Mouse (Mus musculus): ENCODE data around the gene Dpp6. TPM values are rescaled to one million over a fixed set of nuclear protein-coding genes. Genes with fewer than 3 reads are reported as not detected.
"Not testable (repeated sequence)": the region's sequence is repeated elsewhere in the genome, so short reads cannot be mapped to it uniquely, and the experiment has no call there.

Gene Dpp6
- polyA plus RNA-seq, 1 experiment from 2014 or later = 22.8 TPM

DNA sequence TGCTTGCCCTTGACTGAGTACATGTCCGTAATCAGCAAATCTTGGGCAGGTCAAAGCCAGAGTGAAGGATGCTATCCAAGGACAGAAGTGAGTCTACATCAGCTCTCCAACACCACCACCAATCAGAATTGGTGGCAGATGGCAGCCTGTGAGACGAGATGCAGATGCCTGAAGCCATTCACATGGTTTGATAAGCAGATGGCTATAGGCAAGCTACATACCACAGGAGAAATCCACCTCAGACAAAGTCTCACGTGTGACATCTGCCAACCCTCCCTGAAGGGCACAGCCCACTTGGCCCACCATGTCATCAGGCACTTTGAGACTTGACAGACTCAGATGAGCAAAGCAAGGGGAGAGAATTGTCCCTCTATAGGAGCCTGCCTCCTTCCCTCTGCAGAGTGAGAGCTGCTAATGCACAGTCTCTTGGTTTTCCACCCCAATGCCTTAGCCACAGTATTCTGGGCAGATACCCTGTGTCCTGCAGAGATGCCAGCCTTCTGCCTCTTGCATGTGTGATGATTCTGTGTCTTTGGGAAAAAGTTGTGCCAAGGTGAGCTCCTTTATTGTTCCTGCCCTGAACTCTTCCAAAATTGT is 607.6 kb downstream of the Dpp6 start:
- ATAC-seq (ENCODE audit: low FRiP score, low read depth) = no peak
- H3K4me1 ChIP-seq = no peaks in the 10 kb centered on the region
- H3K36me3 ChIP-seq = no peaks in the 10 kb centered on the region
- H3K4me3 ChIP-seq = no peak overlapping the region
- no peak overlapping the region for H3K9ac ChIP-seq
- no peak overlapping the region for H3K27ac ChIP-seq
- 72% methylated on average over 3 of the region's 3 CpGs for WGBS
- no peaks in the 10 kb centered on the region for H3K9me3 ChIP-seq
- no peak overlapping the region for H3K4me2 ChIP-seq (replicated peaks)
- H3K27me3 ChIP-seq (replicated peaks) = no peaks in the 10 kb centered on the region

GRCm38 (mm10) chr5:27426200-27426599 is 609.2 kb downstream of the Dpp6 start:
- H3K9me3 ChIP-seq = no peaks in the 10 kb centered on the region
- no peak overlapping the region for H3K4me3 ChIP-seq
- 87% methylated on average over 1 of the region's 1 CpGs for WGBS
- H3K27ac ChIP-seq = no peak overlapping the region
- ATAC-seq (ENCODE audit: low FRiP score, low read depth) = no peak
- no peaks in the 10 kb centered on the region for H3K27me3 ChIP-seq (replicated peaks)
- H3K4me2 ChIP-seq (replicated peaks) = no peak overlapping the region
- H3K4me1 ChIP-seq = no peaks in the 10 kb centered on the region
- H3K36me3 ChIP-seq = no peaks in the 10 kb centered on the region
- no peak overlapping the region for H3K9ac ChIP-seq

- Histone ChIP-seq H3K27me3 (replicated peaks) (no peaks in the 10 kb centered on the region), H3K27ac (no peak overlapping the region), H3K4me1 (no peaks in the 10 kb centered on the region), H3K36me3 (no peaks in the 10 kb centered on the region), H3K9ac (no peak overlapping the region), H3K4me2 (replicated peaks) (no peak overlapping the region), H3K4me3 (no peak overlapping the region), H3K9me3 (no peaks in the 10 kb centered on the region)
- no peak for ATAC-seq (ENCODE audit: low FRiP score, low read depth)
Measured at GRCm38 (mm10) chr5:27433584-27433983, 616.6 kb downstream of the Dpp6 start.

DNA sequence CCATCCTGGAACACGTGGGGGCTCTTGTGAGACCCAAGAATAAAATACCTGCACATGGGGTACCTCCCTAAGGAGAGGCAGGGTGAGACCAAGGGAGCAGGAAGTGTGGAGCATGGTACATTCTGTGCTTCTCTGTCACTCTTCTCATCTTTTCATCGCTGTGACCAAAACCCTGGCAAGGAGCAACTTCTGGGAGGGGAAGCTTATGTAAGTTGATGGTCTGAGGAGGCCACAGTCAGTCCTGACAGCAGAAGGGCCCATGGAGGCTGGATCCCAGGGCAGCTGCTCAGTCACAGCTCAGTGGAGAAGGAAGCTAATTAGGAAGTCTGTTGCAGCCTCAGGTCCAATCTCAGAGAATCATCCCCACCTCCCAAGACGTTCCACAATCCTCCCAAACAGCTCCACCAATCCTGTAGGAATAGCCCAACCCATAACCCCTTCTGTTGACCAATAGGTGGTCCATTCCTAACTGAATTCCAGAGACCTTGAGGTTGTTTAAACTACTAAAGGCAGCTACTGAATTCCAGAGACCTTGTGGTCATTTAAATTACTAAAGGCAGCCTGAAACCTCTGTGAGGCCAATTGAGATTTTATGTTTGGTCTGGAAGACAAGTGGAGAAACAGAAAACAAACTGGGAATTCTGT is 636.3 kb downstream of the Dpp6 start:
- no peak for ATAC-seq (ENCODE audit: low FRiP score, low read depth)

GRCm38 (mm10) chr5:27454386-27454785 is 637.4 kb downstream of the Dpp6 start:
- Histone ChIP-seq H3K9ac (no peak overlapping the region), H3K4me3 (no peak overlapping the region), H3K27me3 (replicated peaks) (no peaks in the 10 kb centered on the region), H3K9me3 (no peaks in the 10 kb centered on the region), H3K36me3 (no peaks in the 10 kb centered on the region), H3K4me1 (no peaks in the 10 kb centered on the region), H3K4me2 (replicated peaks) (no peak overlapping the region), H3K27ac (no peak overlapping the region)
- WGBS = 92% methylated on average over 3 of the region's 3 CpGs
- ATAC-seq (ENCODE audit: low FRiP score, low read depth) = no peak

More for the DNA sequence above, 636.3 kb downstream of the Dpp6 start:
- Histone ChIP-seq H3K27me3 (replicated peaks) (no peaks in the 10 kb centered on the region), H3K9me3 (no peaks in the 10 kb centered on the region), H3K4me3 (no peak overlapping the region), H3K4me2 (replicated peaks) (no peak overlapping the region), H3K36me3 (no peaks in the 10 kb centered on the region), H3K4me1 (no peaks in the 10 kb centered on the region), H3K9ac (no peak overlapping the region), H3K27ac (no peak overlapping the region)
- WGBS = 30% methylated on average over 3 of the region's 3 CpGs

- Histone ChIP-seq H3K36me3 (no peaks in the 10 kb centered on the region), H3K27me3 (replicated peaks) (no peaks in the 10 kb centered on the region), H3K27ac (no peak overlapping the region), H3K9me3 (no peaks in the 10 kb centered on the region), H3K9ac (no peak overlapping the region), H3K4me1 (no peaks in the 10 kb centered on the region), H3K4me3 (no peak overlapping the region), H3K4me2 (replicated peaks) (no peak overlapping the region)
- no peak for ATAC-seq (ENCODE audit: low FRiP score, low read depth)
- 81% methylated on average over 1 of the region's 1 CpGs for WGBS
Measured at GRCm38 (mm10) chr5:27456981-27457380, 640.0 kb downstream of the Dpp6 start.

- Histone ChIP-seq H3K9ac (no peak overlapping the region), H3K9me3 (no peaks in the 10 kb centered on the region), H3K27ac (no peak overlapping the region), H3K27me3 (replicated peaks) (no peaks in the 10 kb centered on the region), H3K4me2 (replicated peaks) (no peak overlapping the region), H3K36me3 (no peaks in the 10 kb centered on the region), H3K4me3 (no peak overlapping the region), H3K4me1 (no peaks in the 10 kb centered on the region)
- no peak for ATAC-seq (ENCODE audit: low FRiP score, low read depth)
- WGBS = 78% methylated on average over 1 of the region's 1 CpGs
Measured at GRCm38 (mm10) chr5:27457686-27458085, 640.7 kb downstream of the Dpp6 start.

DNA sequence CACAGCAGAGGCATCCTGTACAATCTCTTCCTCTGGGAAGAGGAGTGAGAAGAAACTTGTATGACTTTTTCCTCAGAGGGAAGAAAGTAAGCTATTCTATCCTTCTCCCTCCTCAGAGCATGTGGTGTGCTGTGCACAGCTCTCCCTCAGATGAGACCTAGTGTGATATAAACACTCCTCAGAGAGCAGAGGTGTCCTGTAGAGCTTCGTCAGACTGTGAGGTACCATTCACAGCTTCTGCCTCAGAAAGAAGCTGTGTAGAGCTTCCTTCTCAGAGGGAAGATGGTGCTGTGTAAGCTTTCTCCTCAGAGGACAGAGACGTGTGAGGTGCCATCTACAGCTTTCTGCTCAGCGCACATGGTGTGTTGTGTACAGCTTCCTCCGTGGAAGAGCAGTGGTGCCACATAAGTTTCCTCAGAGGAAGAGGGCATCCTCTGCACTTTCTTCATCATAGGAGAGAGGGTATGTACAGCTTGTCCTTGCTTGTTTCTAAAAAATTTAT is 658.0 kb downstream of the Dpp6 start:
- H3K4me3 ChIP-seq = no peak overlapping the region
- 89% methylated on average over 4 of the region's 4 CpGs for WGBS
- no peak overlapping the region for H3K27ac ChIP-seq
- H3K9me3 ChIP-seq = no peaks in the 10 kb centered on the region
- no peaks in the 10 kb centered on the region for H3K36me3 ChIP-seq
- H3K4me2 ChIP-seq (replicated peaks) = no peak overlapping the region
- no peaks in the 10 kb centered on the region for H3K27me3 ChIP-seq (replicated peaks)
- no peak for ATAC-seq (ENCODE audit: low FRiP score, low read depth)
- no peak overlapping the region for H3K9ac ChIP-seq
- no peaks in the 10 kb centered on the region for H3K4me1 ChIP-seq

- Histone ChIP-seq H3K27ac (no peak overlapping the region), H3K36me3 (no peaks in the 10 kb centered on the region), H3K4me1 (no peaks in the 10 kb centered on the region), H3K27me3 (replicated peaks) (no peaks in the 10 kb centered on the region), H3K9ac (no peak overlapping the region), H3K4me2 (replicated peaks) (no peak overlapping the region), H3K4me3 (no peak overlapping the region), H3K9me3 (no peaks in the 10 kb centered on the region)
- ATAC-seq (ENCODE audit: low FRiP score, low read depth) = no peak
- WGBS = 86% methylated on average over 2 of the region's 2 CpGs
Measured at GRCm38 (mm10) chr5:27481706-27482105, 664.7 kb downstream of the Dpp6 start.

- ATAC-seq (ENCODE audit: low FRiP score, low read depth) = no peak
Measured at GRCm38 (mm10) chr5:27486138-27486537, 669.1 kb downstream of the Dpp6 start.

GRCm38 (mm10) chr5:27490942-27491341 is 673.9 kb downstream of the Dpp6 start:
- Histone ChIP-seq H3K27me3 (replicated peaks) (no peaks in the 10 kb centered on the region), H3K9ac (no peak overlapping the region), H3K4me2 (replicated peaks) (no peak overlapping the region), H3K4me1 (no peaks in the 10 kb centered on the region), H3K9me3 (no peaks in the 10 kb centered on the region), H3K36me3 (no peaks in the 10 kb centered on the region), H3K4me3 (no peak overlapping the region), H3K27ac (no peak overlapping the region)
- WGBS = 75% methylated on average over 4 of the region's 4 CpGs
- ATAC-seq (ENCODE audit: low FRiP score, low read depth) = no peak

More at GRCm38 (mm10) chr5:27486138-27486537, 669.1 kb downstream of the Dpp6 start:
- Histone ChIP-seq H3K4me2 (replicated peaks) (no peak overlapping the region), H3K9me3 (no peaks in the 10 kb centered on the region), H3K27me3 (replicated peaks) (no peaks in the 10 kb centered on the region), H3K4me3 (no peak overlapping the region), H3K4me1 (no peaks in the 10 kb centered on the region), H3K36me3 (no peaks in the 10 kb centered on the region), H3K27ac (no peak overlapping the region), H3K9ac (no peak overlapping the region)
- WGBS = 36% methylated on average over 1 of the region's 1 CpGs

GRCm38 (mm10) chr5:27501338-27501737 is 684.3 kb downstream of the Dpp6 start, which contains the start of gene Speer4b:
Speer4b (minus strand) TSS chr5:27501438.
- not testable (repeated sequence) for H3K9ac ChIP-seq; H3K9me3 ChIP-seq; H3K4me2 ChIP-seq (replicated peaks); ATAC-seq (ENCODE audit: low FRiP score, low read depth); H3K27me3 ChIP-seq (replicated peaks); H3K4me3 ChIP-seq; H3K27ac ChIP-seq; H3K36me3 ChIP-seq; H3K4me1 ChIP-seq
- 65% methylated on average over 1 of the region's 1 CpGs for WGBS

DNA sequence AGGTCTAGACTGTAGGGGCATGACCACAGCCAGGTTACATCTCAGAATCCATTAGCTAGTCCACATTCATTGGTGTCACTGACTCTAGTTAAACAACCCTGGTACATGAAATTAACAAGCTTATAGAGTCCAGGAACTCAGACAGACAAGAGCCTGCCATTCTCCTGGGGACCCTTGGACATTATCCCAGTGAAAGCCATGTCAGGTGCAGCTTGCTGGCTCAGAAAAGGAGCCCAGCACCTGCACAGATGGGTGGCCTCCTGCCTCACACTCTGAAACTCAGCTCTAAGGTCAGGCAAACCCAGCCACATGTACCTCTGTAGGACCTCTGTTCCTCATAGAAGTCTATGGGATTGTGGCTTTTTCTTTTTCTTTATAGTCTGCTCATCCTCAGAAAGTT is 701.7 kb downstream of the Dpp6 start:
- Histone ChIP-seq H3K9me3 (no peaks in the 10 kb centered on the region), H3K36me3 (no peaks in the 10 kb centered on the region), H3K4me2 (replicated peaks) (no peak overlapping the region), H3K9ac (no peak overlapping the region), H3K27me3 (replicated peaks) (no peaks in the 10 kb centered on the region), H3K4me3 (no peak overlapping the region), H3K27ac (no peak overlapping the region), H3K4me1 (no peaks in the 10 kb centered on the region)
- ATAC-seq (ENCODE audit: low FRiP score, low read depth) = no peak

Measured in neural tube, embryonic 12.5 days (tissue).